Mouse (Mus musculus) E14TG2a.4 (cell line): Measurements from ENCODE around the gene Cutal.

Experiments used
- CTCF ChIP-seq: conservative IDR thresholded peaks from 2 replicates; pipeline ENCODE4 v1.5.1; 2014; ENCODE audit warnings: low read length
- POU5F1 ChIP-seq: IDR thresholded peaks from 2 replicates; pipeline ENCODE4 v1.6.1; 2014; ENCODE audit warnings: low read length, borderline replicate concordance

DNA sequence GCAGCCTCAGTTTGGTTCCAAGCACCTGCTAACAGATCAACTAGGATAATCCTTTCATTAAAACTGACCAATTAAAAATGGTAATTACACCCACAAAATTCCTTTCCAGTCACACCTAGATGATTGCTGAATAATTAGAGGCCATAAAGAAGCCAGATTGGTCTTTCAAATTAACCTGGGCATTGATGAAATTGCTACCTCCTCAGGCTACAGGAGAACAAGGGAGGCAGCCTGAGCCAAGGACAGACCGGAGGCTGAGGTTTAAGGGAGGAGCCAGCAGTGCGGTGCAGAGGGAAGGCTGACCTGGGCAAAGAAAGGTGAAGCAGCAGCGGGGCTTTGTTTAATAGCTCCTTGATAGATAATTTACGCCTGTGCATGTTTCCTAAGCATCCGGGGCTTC, 63.3 kb downstream of the Cutal start:
- TF ChIP-seq CTCF, result no peak
- TF ChIP-seq POU5F1, result no peak
